Mouse (Mus musculus): ENCODE results near the gene Ptgr2.

GRCm38 (mm10) chr12:84361555-84362489 lies 76.8 kb downstream of the Ptgr2 start, which contains the start of the genes Coq6 and Fam161b:
- TF ChIP-seq GATA1 (IDR thresholded peaks at IDR 0.05; ENCODE audit: borderline replicate concordance, low read length) (no peak), FLI1 (IDR thresholded peaks at IDR 0.05; ENCODE audit: low read length) (no peak)
